Mouse (Mus musculus) kidney, adult 11 months (tissue): ENCODE measurements around the gene Mthfs.

Experiments
- DNase-seq: peaks from one replicate; pipeline ENCODE4 v3.0.0; 2022

The Mthfs gene

GRCm38 (mm10) chr9:89256556-89257335 is 46.3 kb downstream of the Mthfs start:
- DNase-seq = no peak

- no peak for DNase-seq
Measured at GRCm38 (mm10) chr9:89263968-89264367, 53.5 kb downstream of the Mthfs start.

GRCm38 (mm10) chr9:89264571-89264970 is 54.1 kb downstream of the Mthfs start:
- no peak for DNase-seq

GRCm38 (mm10) chr9:89267093-89267492 is 56.6 kb downstream of the Mthfs start:
- DNase-seq = no peak

GRCm38 (mm10) chr9:89267572-89267971 is 57.1 kb downstream of the Mthfs start:
- no peak for DNase-seq

GRCm38 (mm10) chr9:89270376-89270775 is 59.9 kb downstream of the Mthfs start:
- DNase-seq = no peak

GRCm38 (mm10) chr9:89273766-89274165 is 63.3 kb downstream of the Mthfs start:
- DNase-seq = no peak

- no peak for DNase-seq
Measured at GRCm38 (mm10) chr9:89278207-89278606, 67.7 kb downstream of the Mthfs start.

GRCm38 (mm10) chr9:89282374-89283068 is 72.0 kb downstream of the Mthfs start:
- DNase-seq = no peak

- DNase-seq = no peak
Measured at GRCm38 (mm10) chr9:89288037-89288436, 77.6 kb downstream of the Mthfs start.

GRCm38 (mm10) chr9:89293364-89293763 is 82.9 kb downstream of the Mthfs start:
- no peak for DNase-seq

- DNase-seq = no peak
Measured at GRCm38 (mm10) chr9:89294121-89294520, 83.6 kb downstream of the Mthfs start.

GRCm38 (mm10) chr9:89305637-89306036 is 95.2 kb downstream of the Mthfs start:
- DNase-seq = no peak

GRCm38 (mm10) chr9:89308357-89309194 is 98.1 kb downstream of the Mthfs start:
- DNase-seq = no peak

GRCm38 (mm10) chr9:89309195-89309535 is 98.7 kb downstream of the Mthfs start:
- no peak for DNase-seq

GRCm38 (mm10) chr9:89311649-89312048 is 101.2 kb downstream of the Mthfs start:
- no peak for DNase-seq

- no peak for DNase-seq
Measured at GRCm38 (mm10) chr9:89373731-89374130, 163.3 kb downstream of the Mthfs start.

- no peak for DNase-seq
Measured at GRCm38 (mm10) chr9:89374650-89375049, 164.2 kb downstream of the Mthfs start.

GRCm38 (mm10) chr9:89403031-89403430 is 192.6 kb downstream of the Mthfs start:
- no peak for DNase-seq
